Mouse (Mus musculus) forebrain, embryonic 13.5 days (tissue): Measurements from ENCODE around the gene Rgs8. TPM values are rescaled to one million over a fixed set of nuclear protein-coding genes. Genes with fewer than 3 reads are reported as not detected.

Experiments used
- ATAC-seq: fragments of 200-750 bp; cut with Nextera tagmentation; 2 replicates; pipeline ENCODE4 v1.8.0; 2017
- H3K27ac ChIP-seq: fragments of 300-500 bp; sonication (generic); 2 replicates; pipeline ENCODE4 v1.5.1; 2015; ENCODE audit warnings: inconsistent platforms, mild to moderate bottlenecking, moderate library complexity
- H3K27me3 ChIP-seq: fragments of 300-500 bp; sonication (generic); 2 replicates; pipeline ENCODE4 v1.6.1; 2015; ENCODE audit warnings: mild to moderate bottlenecking, inconsistent platforms
- H3K36me3 ChIP-seq: fragments of 300-500 bp; sonication (generic); 2 replicates; pipeline ENCODE4 v1.6.1; 2015; ENCODE audit warnings: mild to moderate bottlenecking, inconsistent platforms; ENCODE audit not compliant: poor library complexity, severe bottlenecking
- H3K4me1 ChIP-seq: fragments of 300-500 bp; sonication (generic); 2 replicates; pipeline ENCODE4 v1.6.1; 2015; ENCODE audit warnings: inconsistent platforms
- H3K4me2 ChIP-seq: fragments of 300-500 bp; sonication (generic); 2 replicates; pipeline ENCODE4 v1.6.1; 2015; ENCODE audit warnings: inconsistent platforms, mild to moderate bottlenecking, moderate library complexity
- H3K4me3 ChIP-seq: fragments of 300-500 bp; sonication (generic); 2 replicates; pipeline ENCODE4 v1.5.1; 2015; ENCODE audit warnings: mild to moderate bottlenecking, inconsistent platforms
- H3K9ac ChIP-seq: fragments of 300-500 bp; sonication (generic); 2 replicates; pipeline ENCODE4 v1.6.1; 2015; ENCODE audit warnings: mild to moderate bottlenecking, inconsistent platforms
- H3K9me3 ChIP-seq: fragments of 300-500 bp; sonication (generic); replicated peaks from 2 replicates; pipeline ENCODE4 v1.6.1; 2016; ENCODE audit warnings: inconsistent platforms
- WGBS: fragments of 180-500 bp; shearing (Covaris S2); methylation state at CpG from one replicate; pipeline ENCODE4 v1.1.7; 2015; 5-methylcytosine and 5-hydroxymethylcytosine counted together
- polyA plus RNA-seq: library from polyadenylated mRNA; unstranded; fragments of >200 nt; fragmentation: Nextera tagmentation; extraction: Ambion mirVana; gene quantifications from 2 replicates; pipeline ENCODE4 v1.2.1, GENCODE M21; 2015

The Rgs8 gene
- polyA plus RNA-seq, 1 experiment from 2014 or later: 14.6 TPM

DNA sequence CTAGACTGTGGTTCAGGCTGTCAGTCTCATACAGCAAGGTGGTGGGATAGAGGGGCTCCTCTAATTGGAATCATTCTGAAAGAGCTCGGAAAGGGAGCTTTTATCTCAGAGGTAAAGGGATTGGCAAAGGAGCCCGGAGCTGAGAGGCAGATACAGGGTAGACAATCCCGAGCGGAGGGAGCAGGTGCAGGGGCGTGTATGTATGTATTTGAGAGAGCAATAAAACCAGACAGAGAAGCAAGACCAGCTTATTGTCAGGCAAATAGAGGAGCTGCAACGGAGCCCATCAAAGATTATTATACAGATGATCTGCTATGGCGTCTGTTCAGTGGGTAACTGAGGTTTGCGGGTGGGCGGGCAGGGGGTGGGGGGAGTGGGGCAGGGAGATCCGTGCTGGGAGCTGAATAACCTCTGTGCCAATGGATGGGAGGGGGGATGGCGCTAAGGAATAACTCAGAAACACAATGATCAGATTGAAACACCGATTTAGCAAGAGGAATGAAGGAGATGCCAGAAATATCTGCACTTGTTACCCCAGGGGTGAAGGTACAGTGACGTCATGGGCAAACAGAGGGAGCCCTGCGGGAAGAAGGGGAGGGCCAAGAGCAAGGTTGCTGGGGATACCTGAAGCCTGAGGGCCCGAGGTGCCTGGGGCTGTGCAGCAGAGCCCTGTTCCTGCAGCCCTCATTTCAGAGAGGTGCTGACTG is 8.3 kb downstream of the Rgs8 start:
- H3K4me3 ChIP-seq: peak overlapping the region; percentile 10; the same call in 1 of the 2 replicates
- H3K36me3 ChIP-seq: no peaks in the 10 kb centered on the region
- H3K27ac ChIP-seq: peak overlapping the region; percentile 91
- ATAC-seq: peak; percentile 48
- no peaks in the 10 kb centered on the region for H3K9me3 ChIP-seq
- peak overlapping the region; percentile 48 for H3K9ac ChIP-seq
- peaks cover 62% of the 10 kb centered on the region for H3K4me1 ChIP-seq
- WGBS: 4% methylated on average over 15 of the region's 15 CpGs
- no peaks in the 10 kb centered on the region for H3K27me3 ChIP-seq
- H3K4me2 ChIP-seq: peak overlapping the region; percentile 53

DNA sequence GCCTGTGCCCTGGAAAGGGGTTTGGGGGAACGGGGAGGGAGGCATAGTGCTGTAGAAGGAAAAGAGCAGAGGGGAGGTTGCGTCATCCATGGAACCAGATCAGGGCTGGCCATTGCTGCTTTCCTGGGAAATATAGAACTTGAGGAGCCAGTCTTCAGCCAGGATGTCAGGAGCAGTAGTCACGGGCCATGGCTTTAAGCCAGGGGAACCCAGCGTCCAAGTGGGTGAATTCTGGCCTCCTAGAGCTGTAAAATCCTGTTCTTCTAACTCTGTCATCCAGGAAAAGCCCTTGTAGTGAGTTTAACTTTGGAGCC is 8.8 kb downstream of the Rgs8 start:
- no peak for ATAC-seq
- 35% methylated on average over 4 of the region's 4 CpGs for WGBS

DNA sequence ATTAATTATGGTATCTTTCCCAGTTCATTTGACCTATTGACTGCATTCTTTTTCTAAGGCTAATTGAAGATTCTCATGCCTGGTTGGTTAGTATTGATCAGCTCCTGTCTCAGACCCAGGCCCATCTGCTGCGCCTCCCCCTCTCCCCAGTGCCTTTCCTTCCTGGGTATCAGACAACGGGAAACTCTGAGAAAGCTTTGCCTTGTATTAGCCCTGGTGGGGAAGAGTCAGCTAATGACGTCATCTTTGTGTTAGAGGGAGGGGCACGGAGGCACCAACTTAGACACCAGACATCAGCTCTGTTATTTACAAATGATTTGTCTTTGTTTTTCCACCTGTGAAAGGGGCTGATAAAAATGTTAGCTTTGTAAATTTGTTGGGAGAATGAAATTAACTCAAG is 9.5 kb downstream of the Rgs8 start:
- peak overlapping the region; percentile 91; the same call in 1 of the 2 replicates for H3K27ac ChIP-seq
- peaks cover 74% of the 10 kb centered on the region for H3K4me1 ChIP-seq
- no peak for ATAC-seq
- H3K9me3 ChIP-seq: no peaks in the 10 kb centered on the region
- H3K27me3 ChIP-seq: no peaks in the 10 kb centered on the region
- H3K36me3 ChIP-seq: no peaks in the 10 kb centered on the region
- no peak overlapping the region for H3K9ac ChIP-seq
- WGBS: 18% methylated on average over 4 of the region's 4 CpGs
- H3K4me3 ChIP-seq: no peak overlapping the region
- H3K4me2 ChIP-seq: no peak overlapping the region

More for the DNA sequence above, 8.8 kb downstream of the Rgs8 start:
- Histone ChIP-seq H3K9ac (peak overlapping the region; percentile 48), H3K4me1 (peaks cover 67% of the 10 kb centered on the region), H3K9me3 (no peaks in the 10 kb centered on the region), H3K4me3 (peak overlapping the region; percentile 10; the same call in 1 of the 2 replicates), H3K27ac (peak overlapping the region; percentile 91), H3K4me2 (peak overlapping the region; percentile 53), H3K27me3 (no peaks in the 10 kb centered on the region), H3K36me3 (no peaks in the 10 kb centered on the region)

DNA sequence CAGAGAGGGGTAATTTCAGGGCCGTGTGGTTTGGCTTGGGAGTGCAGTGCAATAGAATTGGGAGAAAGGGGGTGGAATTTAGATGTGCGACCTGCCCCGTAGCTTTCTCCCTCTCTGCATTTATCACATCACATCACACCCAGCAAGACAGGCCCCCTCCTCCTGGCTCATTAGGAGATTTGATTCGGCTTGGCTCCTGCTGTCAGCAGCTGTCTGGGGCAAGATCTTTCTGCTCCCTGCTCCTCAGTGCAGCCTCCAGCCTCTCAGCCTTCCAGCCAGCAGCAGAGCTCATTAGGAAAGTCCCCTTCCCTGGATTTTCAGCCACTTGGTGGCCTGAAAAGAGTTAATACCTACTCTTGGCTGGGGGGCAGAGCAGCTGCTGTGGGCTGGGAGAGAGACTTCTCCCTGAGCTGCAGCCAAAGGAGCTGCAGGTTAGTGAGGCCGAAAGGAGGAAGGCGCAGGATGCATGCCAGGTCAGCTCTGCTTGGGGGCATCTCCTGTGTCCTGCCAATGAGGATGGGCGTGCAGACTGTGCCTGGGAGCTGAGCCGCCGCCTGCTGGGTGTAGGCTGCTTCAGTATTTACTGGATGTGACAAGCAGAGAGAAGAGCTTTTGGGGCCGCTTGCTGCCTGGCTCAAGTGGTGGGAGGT is 12.4 kb downstream of the Rgs8 start:
- H3K9ac ChIP-seq: peak overlapping the region; percentile 51
- no peaks in the 10 kb centered on the region for H3K36me3 ChIP-seq
- H3K27me3 ChIP-seq: no peaks in the 10 kb centered on the region
- peak overlapping the region; percentile 26 for H3K4me3 ChIP-seq
- H3K4me2 ChIP-seq: peak overlapping the region; percentile 56
- ATAC-seq: peak; percentile 80
- H3K27ac ChIP-seq: peak overlapping the region; percentile 88
- no peaks in the 10 kb centered on the region for H3K9me3 ChIP-seq
- WGBS: 1% methylated on average over 10 of the region's 10 CpGs
- peaks cover 74% of the 10 kb centered on the region for H3K4me1 ChIP-seq

DNA sequence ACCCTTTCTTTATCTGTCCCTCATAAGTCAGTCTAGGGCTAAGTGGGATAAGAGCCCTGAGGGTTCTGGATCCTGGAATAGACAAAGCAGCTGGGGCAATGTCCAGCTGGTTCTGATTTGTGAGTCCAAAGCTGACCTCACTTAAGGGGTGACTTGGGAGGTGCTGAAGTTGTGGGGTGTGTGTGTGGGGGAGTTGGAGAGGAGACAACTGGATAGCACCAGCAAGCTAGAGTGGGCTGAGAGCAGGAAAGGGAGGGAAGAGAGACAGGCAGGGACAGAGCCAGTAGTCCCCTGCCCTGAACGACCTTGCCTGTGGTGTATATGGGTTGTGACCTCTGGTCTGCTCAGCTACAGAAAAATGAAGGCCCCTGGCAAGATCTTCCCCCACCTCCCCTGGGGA is 13.4 kb downstream of the Rgs8 start:
- H3K4me3 ChIP-seq: peak overlapping the region; percentile 26
- 25% methylated on average over 1 of the region's 1 CpGs for WGBS
- no peaks in the 10 kb centered on the region for H3K36me3 ChIP-seq
- H3K27ac ChIP-seq: peak overlapping the region; percentile 88
- peak overlapping the region; percentile 57 for H3K9ac ChIP-seq
- H3K4me1 ChIP-seq: peaks cover 64% of the 10 kb centered on the region
- no peaks in the 10 kb centered on the region for H3K9me3 ChIP-seq
- no peak for ATAC-seq
- H3K4me2 ChIP-seq: peak overlapping the region; percentile 56
- no peaks in the 10 kb centered on the region for H3K27me3 ChIP-seq

DNA sequence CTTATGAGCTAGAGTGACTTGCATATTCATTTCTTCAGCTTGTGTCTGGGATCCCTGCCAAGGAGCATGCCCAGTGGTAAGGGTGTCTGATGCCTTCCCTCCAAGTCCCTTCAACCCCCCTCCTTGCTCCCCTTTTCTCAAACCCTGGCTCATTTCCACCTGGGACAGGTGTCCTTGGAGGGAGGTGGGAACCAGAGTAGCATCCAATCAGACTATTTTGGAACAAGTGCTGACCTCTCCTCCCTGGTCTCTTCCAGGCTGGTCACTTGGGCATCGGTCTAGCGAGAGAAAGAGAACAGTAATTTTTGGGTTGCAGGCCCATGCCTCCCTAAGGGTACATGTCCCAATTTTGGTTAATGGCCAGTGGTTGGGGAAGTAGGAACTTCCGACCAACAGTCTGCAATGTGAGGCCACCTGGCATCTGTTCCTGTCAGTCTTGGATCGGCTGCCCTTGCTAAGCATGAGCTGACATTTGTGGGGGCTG is 14.5 kb downstream of the Rgs8 start:
- Histone ChIP-seq H3K4me3 (no peak overlapping the region), H3K9me3 (no peaks in the 10 kb centered on the region), H3K4me1 (peaks cover 53% of the 10 kb centered on the region), H3K27me3 (no peaks in the 10 kb centered on the region), H3K9ac (no peak overlapping the region; the same call in 1 of the 2 replicates), H3K4me2 (peak overlapping the region; percentile 56), H3K36me3 (no peaks in the 10 kb centered on the region), H3K27ac (no peak overlapping the region)
- ATAC-seq: no peak
- 63% methylated on average over 4 of the region's 4 CpGs for WGBS

DNA sequence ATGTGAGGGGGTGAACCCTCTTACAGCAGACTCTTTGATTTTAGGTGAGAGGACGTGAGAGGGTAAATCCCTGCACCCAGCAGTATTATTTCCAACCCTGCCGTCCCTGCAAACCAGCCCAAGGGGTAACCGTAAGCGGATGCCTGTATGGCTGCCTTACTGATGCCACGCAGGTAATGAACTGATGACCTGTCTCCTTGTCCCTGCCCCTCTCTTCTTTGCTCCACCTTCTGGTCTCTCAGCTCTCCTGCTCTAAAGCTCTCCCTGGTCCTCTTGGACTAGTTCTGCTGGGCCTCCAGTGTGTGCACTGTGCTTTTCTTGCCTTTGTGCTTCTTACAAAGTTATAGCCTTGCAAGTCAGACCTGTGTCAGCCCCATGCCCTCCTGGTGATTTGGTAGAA is 15.0 kb downstream of the Rgs8 start:
- WGBS: 82% methylated on average over 5 of the region's 5 CpGs
- no peak overlapping the region for H3K4me3 ChIP-seq
- H3K4me2 ChIP-seq: peak overlapping the region; percentile 56
- H3K36me3 ChIP-seq: no peaks in the 10 kb centered on the region
- no peaks in the 10 kb centered on the region for H3K27me3 ChIP-seq
- H3K4me1 ChIP-seq: peaks cover 49% of the 10 kb centered on the region
- no peak for ATAC-seq
- H3K27ac ChIP-seq: no peak overlapping the region
- no peak overlapping the region; the same call in 1 of the 2 replicates for H3K9ac ChIP-seq
- no peaks in the 10 kb centered on the region for H3K9me3 ChIP-seq

DNA sequence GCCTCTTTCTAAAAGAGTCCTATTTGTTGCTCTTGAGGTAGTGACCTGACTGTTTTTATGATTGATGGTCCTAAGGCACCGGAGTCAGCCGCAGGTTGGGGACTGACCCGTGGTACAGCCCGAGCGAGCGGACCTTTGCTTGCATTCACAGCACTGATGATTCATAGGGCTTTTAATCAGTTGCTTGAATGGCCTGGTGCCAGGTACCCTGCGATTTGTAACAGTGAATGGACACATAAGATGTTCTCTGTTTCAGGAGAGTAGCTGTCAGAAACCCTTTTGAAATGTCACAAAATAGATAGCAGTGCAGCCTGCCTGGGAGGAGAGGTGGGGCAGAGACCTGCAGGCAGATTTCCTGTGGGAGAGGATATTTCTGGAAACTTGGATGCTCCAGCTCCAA is 16.3 kb downstream of the Rgs8 start:
- Histone ChIP-seq H3K27me3 (no peaks in the 10 kb centered on the region), H3K27ac (no peak overlapping the region), H3K4me2 (0 out of 2 replicates have a peak overlapping the region, but pooled peaks have one; percentile 16), H3K9ac (no peak overlapping the region), H3K4me3 (no peak overlapping the region), H3K9me3 (no peaks in the 10 kb centered on the region), H3K4me1 (peaks cover 49% of the 10 kb centered on the region), H3K36me3 (no peaks in the 10 kb centered on the region)
- no peak for ATAC-seq
- WGBS: 68% methylated on average over 7 of the region's 7 CpGs

DNA sequence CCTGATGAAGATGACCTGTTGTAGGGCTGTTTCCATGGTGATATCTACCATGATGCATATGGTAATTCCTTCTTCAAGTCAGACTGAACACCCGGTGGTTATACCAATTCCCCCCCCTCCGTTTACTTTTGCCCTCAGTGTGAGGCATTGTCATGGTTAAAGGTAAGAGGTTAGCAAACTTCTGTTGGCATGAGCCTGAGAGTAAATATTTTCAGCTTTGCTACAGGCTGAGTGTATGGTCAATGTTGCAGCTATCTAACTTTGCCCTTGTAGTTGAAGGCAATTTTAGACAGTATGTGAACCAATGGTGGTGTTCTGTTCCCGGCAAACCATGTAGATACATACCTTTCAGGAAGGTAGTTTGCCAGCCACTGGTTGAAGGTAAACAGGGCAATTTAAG is 16.9 kb downstream of the Rgs8 start:
- Histone ChIP-seq H3K36me3 (no peaks in the 10 kb centered on the region), H3K4me1 (peaks cover 44% of the 10 kb centered on the region), H3K27me3 (no peaks in the 10 kb centered on the region), H3K4me3 (no peak overlapping the region), H3K27ac (no peak overlapping the region), H3K4me2 (no peak overlapping the region), H3K9me3 (no peaks in the 10 kb centered on the region), H3K9ac (no peak overlapping the region)
- WGBS: 65% methylated on average over 3 of the region's 3 CpGs
- ATAC-seq: no peak

DNA sequence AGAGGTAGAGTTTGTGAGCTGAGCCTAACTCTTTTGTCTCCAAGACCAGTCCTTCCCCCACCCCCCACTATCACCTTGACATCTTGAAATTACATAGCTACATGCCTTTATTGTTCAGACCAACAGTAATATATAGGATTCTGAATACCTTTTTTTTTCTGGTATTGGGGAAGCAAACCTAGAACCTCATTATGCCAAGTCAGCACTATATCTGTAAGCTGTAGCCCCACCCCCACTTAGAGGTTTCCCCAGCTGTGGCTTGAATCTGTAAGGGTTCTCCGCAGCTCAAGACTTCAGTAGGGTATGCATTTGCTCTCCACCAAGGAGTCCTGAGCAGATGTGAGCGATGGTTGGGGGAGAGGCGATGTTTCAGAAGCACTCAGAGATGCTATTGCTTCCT is 18.5 kb downstream of the Rgs8 start:
- Histone ChIP-seq H3K27me3 (no peaks in the 10 kb centered on the region), H3K9ac (no peak overlapping the region), H3K4me3 (no peak overlapping the region), H3K4me1 (peaks cover 31% of the 10 kb centered on the region), H3K36me3 (no peaks in the 10 kb centered on the region), H3K9me3 (no peaks in the 10 kb centered on the region), H3K27ac (no peak overlapping the region), H3K4me2 (no peak overlapping the region)
- no peak for ATAC-seq
- 85% methylated on average over 3 of the region's 3 CpGs for WGBS

DNA sequence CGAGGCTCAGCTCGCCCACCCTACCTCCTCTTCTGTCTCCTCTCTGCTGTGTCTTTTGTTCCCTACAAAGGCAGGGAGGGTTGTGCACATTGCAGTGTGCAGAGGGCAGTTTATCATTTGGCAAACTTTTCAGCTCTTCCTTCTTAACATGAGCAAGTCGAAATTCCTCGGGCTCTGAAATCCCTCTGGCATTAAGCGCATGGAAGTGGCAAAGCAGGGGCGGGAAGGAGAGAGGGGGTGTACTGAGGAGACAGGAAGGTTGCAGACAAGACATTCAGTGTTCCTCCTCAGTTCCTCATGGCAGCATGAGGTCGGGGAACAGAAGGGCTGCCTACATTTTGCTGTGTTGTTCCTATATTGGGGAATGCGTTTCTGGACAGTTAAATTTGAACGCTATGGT is 19.9 kb downstream of the Rgs8 start:
- no peak for ATAC-seq
- WGBS: 81% methylated on average over 7 of the region's 9 CpGs
- H3K4me3 ChIP-seq: no peak overlapping the region
- H3K36me3 ChIP-seq: no peaks in the 10 kb centered on the region
- no peak overlapping the region for H3K4me2 ChIP-seq
- H3K9ac ChIP-seq: no peak overlapping the region
- H3K9me3 ChIP-seq: no peaks in the 10 kb centered on the region
- peaks cover 18% of the 10 kb centered on the region for H3K4me1 ChIP-seq
- no peak overlapping the region for H3K27ac ChIP-seq
- H3K27me3 ChIP-seq: no peaks in the 10 kb centered on the region

DNA sequence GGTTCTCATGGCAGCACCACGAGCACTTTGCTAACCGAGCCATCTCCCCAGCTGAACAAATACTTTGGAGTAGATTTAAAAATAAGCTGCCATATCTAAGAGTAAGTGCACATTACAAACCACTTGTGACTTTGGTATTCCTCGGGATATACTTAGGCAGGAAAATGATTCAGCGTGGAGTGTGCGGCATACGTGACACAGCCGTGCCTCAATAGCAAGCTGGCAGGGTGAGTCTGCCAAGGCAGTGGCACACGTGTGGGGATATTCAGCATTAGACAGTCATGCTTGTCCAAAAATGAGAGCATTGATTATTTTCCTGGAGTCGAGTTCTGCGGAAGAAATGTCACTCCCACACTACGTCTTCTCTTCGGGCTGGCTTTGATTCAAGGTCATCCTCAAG is 21.1 kb downstream of the Rgs8 start:
- H3K4me3 ChIP-seq: no peak overlapping the region
- no peak overlapping the region for H3K27ac ChIP-seq
- 89% methylated on average over 12 of the region's 12 CpGs for WGBS
- no peaks in the 10 kb centered on the region for H3K27me3 ChIP-seq
- H3K4me2 ChIP-seq: no peak overlapping the region
- no peak for ATAC-seq
- H3K9me3 ChIP-seq: no peaks in the 10 kb centered on the region
- peaks cover 23% of the 10 kb centered on the region for H3K4me1 ChIP-seq
- no peak overlapping the region for H3K9ac ChIP-seq
- no peaks in the 10 kb centered on the region for H3K36me3 ChIP-seq
